Mouse (Mus musculus) ES-CJ7 (cell line): Measurements from ENCODE around the gene Krt13.

Source experiments
- DNase-seq: peaks from one replicate; pipeline ENCODE4 v3.0.0; 2011; ENCODE audit warnings: low read depth, low spot score

Krt13 gene

GRCm38 (mm10) chr11:100121466-100121865 is at the start of gene Krt13:
Krt13 (minus strand) TSS chr11:100121566.
- peak; percentile 8 for DNase-seq

GRCm38 (mm10) chr11:100168765-100169762 is 47.7 kb upstream of the Krt13 start:
- DNase-seq, result peak; percentile 74

DNA sequence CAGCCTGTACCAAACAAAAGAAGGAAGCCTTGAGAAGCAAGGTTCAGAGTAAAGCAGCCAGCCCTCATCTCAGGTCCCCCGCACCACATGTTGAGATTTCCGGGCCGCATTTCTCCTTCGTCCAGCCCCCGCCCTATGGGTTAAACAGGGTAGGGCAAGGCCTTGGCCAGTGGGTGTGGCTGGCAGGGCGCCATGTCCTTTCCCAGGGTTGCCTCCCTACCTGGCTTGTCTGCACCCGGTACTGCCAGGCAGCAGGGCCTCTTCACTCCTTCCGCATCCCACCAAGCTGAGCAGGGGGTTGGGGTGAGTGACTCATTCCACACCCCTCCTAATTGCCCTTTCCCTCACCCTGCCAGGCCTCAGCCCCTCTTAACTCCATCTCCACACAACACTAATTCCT is 46.7 kb upstream of the Krt13 start:
- DNase-seq, result no peak

GRCm38 (mm10) chr11:100164392-100164791 is 43.0 kb upstream of the Krt13 start:
- no peak for DNase-seq

- DNase-seq, result no peak
Measured at GRCm38 (mm10) chr11:100157908-100158477, 36.6 kb upstream of the Krt13 start.

GRCm38 (mm10) chr11:100157331-100157730 is 36.0 kb upstream of the Krt13 start:
- no peak for DNase-seq

DNA sequence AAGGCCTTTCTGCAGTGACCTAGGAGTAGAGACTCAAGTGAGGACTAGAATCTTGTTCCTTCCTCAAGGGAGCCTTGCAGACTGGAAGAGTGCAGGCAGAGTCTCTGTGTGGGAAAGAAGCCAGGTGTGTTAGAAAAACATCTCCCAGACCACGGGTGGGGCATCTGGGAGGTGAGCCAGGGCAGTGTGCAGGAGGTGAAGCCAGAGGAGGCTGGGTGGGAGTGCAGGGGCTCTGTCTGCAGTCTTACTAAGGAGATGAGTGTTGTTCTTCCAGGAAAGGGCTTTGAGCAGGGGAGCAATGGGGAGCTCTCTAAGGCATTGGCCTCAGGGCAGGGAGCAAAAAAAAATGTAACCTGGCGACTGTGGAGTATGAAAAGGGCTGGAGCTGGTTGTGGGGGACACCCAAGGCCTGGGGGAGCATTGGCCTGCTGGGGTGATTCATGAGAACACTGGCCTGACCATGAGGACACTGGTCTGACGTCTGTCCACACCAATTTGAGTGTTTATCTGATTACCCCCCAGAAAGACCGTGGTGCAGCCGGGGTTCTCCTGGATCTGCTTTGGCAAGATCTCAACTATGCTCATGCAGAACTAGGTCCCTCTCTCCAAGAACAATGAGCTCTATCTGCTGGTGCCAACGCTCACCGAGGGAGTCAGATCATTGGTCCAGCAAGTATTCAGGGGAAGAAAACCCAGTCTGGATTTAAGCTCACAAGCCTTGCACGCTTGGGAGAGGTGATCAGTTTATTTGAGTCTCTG is 34.3 kb upstream of the Krt13 start:
- no peak for DNase-seq

- DNase-seq, result no peak
Measured at GRCm38 (mm10) chr11:100148615-100149330, 27.4 kb upstream of the Krt13 start, which contains the start of gene Krt19. Krt19 (minus strand) TSS chr11:100148665.

DNA sequence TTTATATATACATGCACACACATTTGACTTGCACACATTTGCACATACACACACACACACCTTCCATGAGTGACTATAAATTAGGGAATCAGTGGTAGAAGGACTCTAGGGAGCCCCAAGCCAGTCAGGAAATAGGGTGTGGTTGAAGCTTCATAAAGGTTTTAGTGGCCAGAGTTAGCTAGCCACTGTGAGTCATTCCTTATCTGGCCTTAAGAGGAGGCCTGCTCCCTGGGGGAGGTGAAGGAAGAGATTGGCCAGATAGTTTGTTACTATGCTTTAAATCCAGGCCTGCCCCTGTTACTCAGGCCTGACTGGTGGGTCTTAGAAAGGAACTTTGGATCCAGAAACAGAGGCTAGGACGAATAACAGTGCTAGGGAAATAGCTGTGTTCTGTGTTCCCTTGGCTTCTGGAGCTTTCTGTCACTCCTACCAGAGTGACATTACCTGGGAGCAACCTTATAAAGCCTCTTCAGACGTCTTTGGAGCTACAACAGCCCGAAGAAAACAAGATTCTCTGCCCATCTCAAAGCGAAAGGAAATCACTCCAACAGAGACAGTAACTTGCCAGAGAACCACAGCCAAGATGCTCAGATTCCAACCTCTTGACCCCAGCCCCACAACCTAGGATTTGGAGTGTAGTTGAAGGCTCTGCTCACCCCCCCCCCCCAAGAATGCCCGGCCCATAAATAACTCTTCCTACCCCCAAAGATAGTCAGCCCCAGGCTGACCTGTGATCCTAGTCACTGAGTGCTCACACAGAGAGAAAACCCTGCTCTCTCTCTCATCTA is 26.4 kb upstream of the Krt13 start:
- DNase-seq, result no peak

DNA sequence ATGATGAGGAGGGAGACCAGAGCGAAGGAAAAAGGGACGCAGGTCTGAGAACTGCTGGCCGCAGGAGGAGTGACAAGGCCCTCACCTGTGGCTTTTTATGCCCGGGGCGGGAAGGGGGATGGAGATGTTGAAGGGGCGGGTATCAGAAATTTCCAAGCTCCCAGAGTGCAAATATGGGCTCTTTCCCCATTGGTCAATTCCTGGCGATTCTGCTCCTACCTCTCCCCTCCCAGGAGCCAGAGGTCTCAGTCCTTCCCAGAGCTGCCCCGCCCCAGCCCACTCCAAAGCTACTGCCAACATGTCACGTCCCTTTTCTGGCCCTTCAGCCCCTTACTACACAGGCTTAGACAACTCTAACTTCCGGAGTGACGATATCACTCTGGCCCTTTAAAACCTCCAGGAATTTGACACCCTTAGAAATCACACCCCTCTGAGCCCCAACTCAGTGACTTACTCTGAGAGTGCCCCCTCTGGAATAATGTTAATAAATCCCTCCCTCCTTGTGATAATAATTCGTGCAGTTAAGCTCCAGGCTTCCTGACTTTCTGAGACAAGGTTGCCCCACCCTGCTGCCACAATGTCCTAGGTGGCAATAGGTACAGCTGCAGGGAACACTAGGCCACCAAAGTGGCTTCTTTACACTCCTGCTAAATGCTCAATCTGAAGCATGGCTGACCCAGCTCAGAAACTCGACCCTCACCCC is 24.6 kb upstream of the Krt13 start:
- DNase-seq, result no peak

GRCm38 (mm10) chr11:100145104-100145503 is 23.7 kb upstream of the Krt13 start:
- no peak for DNase-seq

- no peak for DNase-seq
Measured at GRCm38 (mm10) chr11:100140966-100141365, 19.6 kb upstream of the Krt13 start.

DNA sequence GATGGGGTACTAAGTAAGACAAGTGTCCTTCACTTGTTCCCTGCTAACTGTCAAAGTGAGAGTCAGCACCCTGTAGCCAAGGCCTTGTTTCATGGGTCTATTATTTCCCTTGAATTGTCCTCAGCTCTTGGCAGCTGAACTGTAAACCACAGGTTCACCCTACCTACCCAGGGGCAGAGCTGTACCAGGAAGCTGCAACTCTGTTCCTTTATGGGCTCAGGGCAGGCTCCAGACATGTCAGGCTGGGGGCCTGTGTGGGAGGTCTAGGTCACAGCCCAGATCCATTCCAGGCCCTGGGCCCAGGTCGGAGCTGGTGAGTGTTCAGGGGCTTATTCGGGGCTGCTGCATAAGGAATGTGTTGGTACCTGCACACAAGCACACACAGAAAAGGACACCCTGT is 18.0 kb upstream of the Krt13 start:
- no peak for DNase-seq

- no peak for DNase-seq
Measured at GRCm38 (mm10) chr11:100138809-100139208, 17.4 kb upstream of the Krt13 start.

GRCm38 (mm10) chr11:100137693-100138092 is 16.3 kb upstream of the Krt13 start:
- no peak for DNase-seq

- DNase-seq, result no peak
Measured at GRCm38 (mm10) chr11:100136559-100136958, 15.2 kb upstream of the Krt13 start.

DNA sequence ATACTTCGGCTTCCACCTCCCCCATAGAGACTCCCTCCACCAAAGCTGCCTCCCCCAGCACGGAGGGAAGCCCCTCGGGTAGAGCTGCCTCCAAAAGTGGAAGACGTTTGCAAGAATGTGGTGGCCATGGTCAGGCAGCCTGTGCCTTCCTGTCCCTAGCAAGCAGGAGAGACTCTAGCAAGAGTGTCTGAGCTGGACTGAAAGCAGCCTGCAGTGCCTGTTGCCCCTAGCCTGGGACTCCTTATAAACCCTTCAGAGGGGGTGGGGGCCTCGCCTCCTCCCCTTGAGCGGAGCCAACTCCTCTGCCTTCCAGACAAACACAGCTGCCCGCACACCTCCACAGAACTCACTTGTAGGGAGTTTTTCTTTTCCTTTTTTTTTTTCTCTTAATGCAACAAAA is 14.4 kb upstream of the Krt13 start, which contains the start of gene Krt15:
TSS of gene Krt15 (minus strand) at position 198 of the 400 bp plus-strand sequence.
- DNase-seq, result no peak

- DNase-seq, result no peak
Measured at GRCm38 (mm10) chr11:100124901-100125300, 3.5 kb upstream of the Krt13 start.

GRCm38 (mm10) chr11:100120331-100120730 is 1.0 kb downstream of the Krt13 start:
- DNase-seq, result no peak

- no peak for DNase-seq
Measured at GRCm38 (mm10) chr11:100113742-100114029, 7.7 kb downstream of the Krt13 start.
